Mouse (Mus musculus) forebrain, embryonic 12.5 days (tissue): ENCODE measurements around the gene Samd13. TPM values are rescaled to one million over a fixed set of nuclear protein-coding genes. Genes with fewer than 3 reads are reported as not detected.

Experiments
- ATAC-seq: fragments of 200-750 bp; cut with Nextera tagmentation; 2 replicates; pipeline ENCODE4 v1.8.0; 2017; ENCODE audit warnings: moderate TSS enrichment; ENCODE audit not compliant: low FRiP score
- H3K27ac ChIP-seq: fragments of 300-500 bp; sonication (generic); 2 replicates; pipeline ENCODE4 v1.5.1; 2016; ENCODE audit warnings: mild to moderate bottlenecking
- H3K27me3 ChIP-seq: fragments of 300-500 bp; sonication (generic); 2 replicates; pipeline ENCODE4 v1.6.1; 2016; ENCODE audit warnings: mild to moderate bottlenecking
- H3K36me3 ChIP-seq: fragments of 300-500 bp; sonication (generic); replicated peaks from 2 replicates; pipeline ENCODE4 v1.6.1; 2016; ENCODE audit warnings: mild to moderate bottlenecking
- H3K4me1 ChIP-seq: fragments of 300-500 bp; sonication (generic); 2 replicates; pipeline ENCODE4 v1.6.1; 2016
- H3K4me2 ChIP-seq: fragments of 300-500 bp; sonication (generic); 2 replicates; pipeline ENCODE4 v1.6.1; 2016; ENCODE audit warnings: mild to moderate bottlenecking, moderate library complexity
- H3K4me3 ChIP-seq: fragments of 300-500 bp; sonication (generic); replicated peaks from 2 replicates; pipeline ENCODE4 v1.5.1; 2016; ENCODE audit warnings: mild to moderate bottlenecking
- H3K9ac ChIP-seq: fragments of 300-500 bp; sonication (generic); 2 replicates; pipeline ENCODE4 v1.6.1; 2016; ENCODE audit warnings: mild to moderate bottlenecking
- H3K9me3 ChIP-seq: fragments of 300-500 bp; sonication (generic); 2 replicates; pipeline ENCODE4 v1.6.1; 2016
- WGBS: fragments of 180-500 bp; shearing (Covaris S2); methylation state at CpG from one replicate; pipeline ENCODE4 v1.1.7; 2016; 5-methylcytosine and 5-hydroxymethylcytosine counted together
- polyA plus RNA-seq: library from polyadenylated mRNA; unstranded; fragments of >200 nt; fragmentation: Nextera tagmentation; extraction: Ambion mirVana; gene quantifications from 2 replicates; pipeline ENCODE4 v1.2.1, GENCODE M21; 2016

The Samd13 gene
- polyA plus RNA-seq, 1 experiment from 2014 or later = 1.1 TPM

- no peaks in the 10 kb centered on the region for H3K27me3 ChIP-seq
- no peak overlapping the region for H3K4me2 ChIP-seq
- no peak for ATAC-seq
- H3K9ac ChIP-seq = no peak overlapping the region
- 94% methylated on average over 5 of the region's 5 CpGs for WGBS
- H3K36me3 ChIP-seq = no peaks in the 10 kb centered on the region
- H3K9me3 ChIP-seq = no peaks in the 10 kb centered on the region
- H3K27ac ChIP-seq = no peak overlapping the region
- H3K4me3 ChIP-seq = no peak overlapping the region
- no peaks in the 10 kb centered on the region for H3K4me1 ChIP-seq
Measured at GRCm38 (mm10) chr3:146659321-146659720, 26.1 kb downstream of the Samd13 start.

GRCm38 (mm10) chr3:146658061-146658639, 27.2 kb downstream of the Samd13 start:
- Histone ChIP-seq H3K4me1 (no peaks in the 10 kb centered on the region), H3K9me3 (no peaks in the 10 kb centered on the region), H3K27me3 (no peaks in the 10 kb centered on the region), H3K4me2 (no peak overlapping the region), H3K4me3 (no peak overlapping the region), H3K36me3 (no peaks in the 10 kb centered on the region), H3K27ac (no peak overlapping the region), H3K9ac (no peak overlapping the region)
- 93% methylated on average over 1 of the region's 1 CpGs for WGBS
- no peak for ATAC-seq

- Histone ChIP-seq H3K9ac (no peak overlapping the region), H3K27ac (no peak overlapping the region), H3K4me1 (no peaks in the 10 kb centered on the region), H3K27me3 (no peaks in the 10 kb centered on the region), H3K4me2 (no peak overlapping the region), H3K9me3 (no peaks in the 10 kb centered on the region), H3K4me3 (no peak overlapping the region), H3K36me3 (no peaks in the 10 kb centered on the region)
- 96% methylated on average over 5 of the region's 5 CpGs for WGBS
- no peak for ATAC-seq
Measured at GRCm38 (mm10) chr3:146657433-146657832, 28.0 kb downstream of the Samd13 start.

- Histone ChIP-seq H3K4me1 (no peaks in the 10 kb centered on the region), H3K9me3 (no peaks in the 10 kb centered on the region), H3K9ac (no peak overlapping the region), H3K4me2 (no peak overlapping the region), H3K27ac (no peak overlapping the region), H3K4me3 (no peak overlapping the region), H3K36me3 (no peaks in the 10 kb centered on the region), H3K27me3 (no peaks in the 10 kb centered on the region)
- WGBS = 77% methylated on average over 2 of the region's 2 CpGs
- ATAC-seq = no peak
Measured at GRCm38 (mm10) chr3:146655111-146655577, 30.2 kb downstream of the Samd13 start.

GRCm38 (mm10) chr3:146653692-146654091, 31.7 kb downstream of the Samd13 start:
- Histone ChIP-seq H3K27ac (no peak overlapping the region), H3K4me2 (no peak overlapping the region), H3K4me3 (no peak overlapping the region), H3K36me3 (no peaks in the 10 kb centered on the region), H3K27me3 (no peaks in the 10 kb centered on the region), H3K9me3 (no peaks in the 10 kb centered on the region), H3K9ac (no peak overlapping the region), H3K4me1 (no peaks in the 10 kb centered on the region)
- 86% methylated on average over 6 of the region's 6 CpGs for WGBS
- no peak for ATAC-seq

GRCm38 (mm10) chr3:146652431-146652830, 33.0 kb downstream of the Samd13 start:
- Histone ChIP-seq H3K9ac (no peak overlapping the region), H3K27me3 (no peaks in the 10 kb centered on the region), H3K4me1 (no peaks in the 10 kb centered on the region), H3K4me3 (no peak overlapping the region), H3K27ac (no peak overlapping the region), H3K4me2 (no peak overlapping the region), H3K36me3 (no peaks in the 10 kb centered on the region), H3K9me3 (no peaks in the 10 kb centered on the region)
- WGBS = 96% methylated on average over 5 of the region's 5 CpGs
- ATAC-seq = no peak

GRCm38 (mm10) chr3:146651217-146651616, 34.2 kb downstream of the Samd13 start, which contains the start of gene 4930503B20Rik:
4930503B20Rik (minus strand) TSS chr3:146651317.
- no peaks in the 10 kb centered on the region for H3K9me3 ChIP-seq
- H3K4me1 ChIP-seq = no peaks in the 10 kb centered on the region
- no peak within 1 kb of the TSS for H3K4me3 ChIP-seq
- H3K27ac ChIP-seq = no peak within 1 kb of the TSS
- H3K9ac ChIP-seq = no peak within 1 kb of the TSS
- no peak within 1 kb of the TSS for H3K4me2 ChIP-seq
- no peaks in the 10 kb centered on the region for H3K27me3 ChIP-seq
- 90% methylated on average over 3 of the region's 3 CpGs for WGBS
- no peaks in the 10 kb centered on the region for H3K36me3 ChIP-seq
- ATAC-seq = no peak

GRCm38 (mm10) chr3:146650716-146651115, 34.7 kb downstream of the Samd13 start:
- Histone ChIP-seq H3K4me1 (no peaks in the 10 kb centered on the region), H3K4me3 (no peak overlapping the region), H3K27ac (no peak overlapping the region), H3K9me3 (no peaks in the 10 kb centered on the region), H3K36me3 (no peaks in the 10 kb centered on the region), H3K4me2 (no peak overlapping the region), H3K9ac (no peak overlapping the region), H3K27me3 (no peaks in the 10 kb centered on the region)
- ATAC-seq = no peak
- 94% methylated on average over 10 of the region's 10 CpGs for WGBS

- 79% methylated on average over 10 of the region's 10 CpGs for WGBS
- H3K27me3 ChIP-seq = no peaks in the 10 kb centered on the region
- H3K9me3 ChIP-seq = no peaks in the 10 kb centered on the region
- no peak overlapping the region for H3K4me2 ChIP-seq
- no peak overlapping the region for H3K9ac ChIP-seq
- no peak for ATAC-seq
- H3K4me3 ChIP-seq = no peak overlapping the region
- H3K4me1 ChIP-seq = no peaks in the 10 kb centered on the region
- H3K36me3 ChIP-seq = no peaks in the 10 kb centered on the region
- no peak overlapping the region for H3K27ac ChIP-seq
Measured at GRCm38 (mm10) chr3:146649311-146649894, 36.0 kb downstream of the Samd13 start.

GRCm38 (mm10) chr3:146641818-146642427, 43.5 kb downstream of the Samd13 start:
- no peak overlapping the region for H3K4me2 ChIP-seq
- H3K9me3 ChIP-seq = no peaks in the 10 kb centered on the region
- no peak for ATAC-seq
- no peak overlapping the region for H3K9ac ChIP-seq
- H3K27me3 ChIP-seq = no peaks in the 10 kb centered on the region
- H3K4me3 ChIP-seq = no peak overlapping the region
- no peaks in the 10 kb centered on the region for H3K36me3 ChIP-seq
- H3K4me1 ChIP-seq = no peaks in the 10 kb centered on the region
- no peak overlapping the region for H3K27ac ChIP-seq
- 62% methylated on average over 4 of the region's 4 CpGs for WGBS

GRCm38 (mm10) chr3:146632506-146632905, 52.9 kb downstream of the Samd13 start:
- no peak overlapping the region for H3K9ac ChIP-seq
- WGBS = 90% methylated on average over 5 of the region's 5 CpGs
- no peaks in the 10 kb centered on the region for H3K9me3 ChIP-seq
- H3K4me1 ChIP-seq = no peaks in the 10 kb centered on the region
- no peaks in the 10 kb centered on the region for H3K27me3 ChIP-seq
- H3K4me2 ChIP-seq = no peak overlapping the region
- H3K36me3 ChIP-seq = no peaks in the 10 kb centered on the region
- no peak overlapping the region for H3K27ac ChIP-seq
- ATAC-seq = no peak
- H3K4me3 ChIP-seq = no peak overlapping the region

- H3K9me3 ChIP-seq = no peaks in the 10 kb centered on the region
- 64% methylated on average over 8 of the region's 8 CpGs for WGBS
- H3K4me2 ChIP-seq = no peak overlapping the region
- H3K9ac ChIP-seq = no peak overlapping the region
- no peaks in the 10 kb centered on the region for H3K27me3 ChIP-seq
- ATAC-seq = no peak
- no peaks in the 10 kb centered on the region for H3K36me3 ChIP-seq
- no peaks in the 10 kb centered on the region for H3K4me1 ChIP-seq
- H3K27ac ChIP-seq = no peak overlapping the region
- no peak overlapping the region for H3K4me3 ChIP-seq
Measured at GRCm38 (mm10) chr3:146628227-146628982, 57.0 kb downstream of the Samd13 start.
